Mouse (Mus musculus): Measurements from ENCODE around the gene Csf3r. TPM values are rescaled to one million over a fixed set of nuclear protein-coding genes. Genes with fewer than 3 reads are reported as not detected.

Csf3r gene
- polyA plus RNA-seq, 1 experiment from 2014 or later, result 0.70 TPM

GRCm38 (mm10) chr4:126090848-126091124 is 66.4 kb downstream of the Csf3r start:
- Histone ChIP-seq H3K9ac (replicated peaks; ENCODE audit: low read depth, low read length) (no peak overlapping the region), H3K4me2 (ENCODE audit: low read length) (no peak overlapping the region), H3K27me3 (replicated peaks; ENCODE audit: control insufficient read depth, insufficient read depth, low read length) (no peaks in the 10 kb centered on the region), H3K9me3 (ENCODE audit: control insufficient read depth, low read length) (no peaks in the 10 kb centered on the region), H3K27ac (ENCODE audit: low read length) (no peak overlapping the region), H3K36me3 (ENCODE audit: control insufficient read depth, insufficient read depth) (no peaks in the 10 kb centered on the region), H3K4me3 (replicated peaks; ENCODE audit: low read length) (no peak overlapping the region), H3K4me1 (replicated peaks; ENCODE audit: control insufficient read depth, insufficient read depth, low read length) (no peaks in the 10 kb centered on the region)
- WGBS, result 88% methylated on average over 4 of the region's 4 CpGs
- no peak for ATAC-seq

GRCm38 (mm10) chr4:126091873-126092272 is 67.5 kb downstream of the Csf3r start:
- peaks cover under 1% of the 10 kb centered on the region; the same call in 1 of the 2 replicates for H3K4me1 ChIP-seq (replicated peaks; ENCODE audit: control insufficient read depth, insufficient read depth, low read length)
- ATAC-seq, result no peak
- H3K27ac ChIP-seq (ENCODE audit: low read length), result no peak overlapping the region
- no peaks in the 10 kb centered on the region for H3K9me3 ChIP-seq (ENCODE audit: control insufficient read depth, low read length)
- H3K36me3 ChIP-seq (ENCODE audit: control insufficient read depth, insufficient read depth), result no peaks in the 10 kb centered on the region
- H3K9ac ChIP-seq (replicated peaks; ENCODE audit: low read depth, low read length), result no peak overlapping the region
- no peak overlapping the region for H3K4me2 ChIP-seq (ENCODE audit: low read length)
- no peak overlapping the region for H3K4me3 ChIP-seq (replicated peaks; ENCODE audit: low read length)
- WGBS, result 84% methylated on average over 8 of the region's 8 CpGs
- H3K27me3 ChIP-seq (replicated peaks; ENCODE audit: control insufficient read depth, insufficient read depth, low read length), result no peaks in the 10 kb centered on the region

Other genes with a start within 250 kb of the Csf3r start
- 103 and 115 TPM in 2 replicates for gene Mrps15, start 22.4 kb downstream of the Csf3r start, polyA plus RNA-seq (2015; fragmentation: Nextera tagmentation; extraction: Ambion mirVana)
- gene Oscp1, start 34.0 kb downstream of the Csf3r start, polyA plus RNA-seq (2015; fragmentation: Nextera tagmentation; extraction: Ambion mirVana), result 30.4 and 33.4 TPM in 2 replicates
- gene Lsm10, start 72.1 kb downstream of the Csf3r start, polyA plus RNA-seq (2015; fragmentation: Nextera tagmentation; extraction: Ambion mirVana), result 60.2 and 60.6 TPM in 2 replicates
- gene Stk40, start 79.4 kb downstream of the Csf3r start, polyA plus RNA-seq (2015; fragmentation: Nextera tagmentation; extraction: Ambion mirVana), result 33.5 and 34.7 TPM in 2 replicates
- gene Eva1b, start 123.2 kb downstream of the Csf3r start, polyA plus RNA-seq (2015; fragmentation: Nextera tagmentation; extraction: Ambion mirVana), result 10.1 and 10.2 TPM in 2 replicates
- gene Sh3d21, start 138.9 kb downstream of the Csf3r start, polyA plus RNA-seq (2015; fragmentation: Nextera tagmentation; extraction: Ambion mirVana), result 0.87 and 1.2 TPM in 2 replicates
- 172 and 187 TPM in 2 replicates for gene Thrap3, start 178.2 kb downstream of the Csf3r start, polyA plus RNA-seq (2015; fragmentation: Nextera tagmentation; extraction: Ambion mirVana)
- gene Map7d1, start 231.8 kb downstream of the Csf3r start, polyA plus RNA-seq (2015; fragmentation: Nextera tagmentation; extraction: Ambion mirVana), result 64.7 and 68.7 TPM in 2 replicates
- 179 and 192 TPM in 2 replicates for gene Trappc3, start 237.8 kb downstream of the Csf3r start, polyA plus RNA-seq (2015; fragmentation: Nextera tagmentation; extraction: Ambion mirVana)